Mouse (Mus musculus): Measurements from ENCODE around the gene Lrrc19. TPM values are rescaled to one million over a fixed set of nuclear protein-coding genes. Genes with fewer than 3 reads are reported as not detected.
"Not testable (repeated sequence)": the region's sequence is repeated elsewhere in the genome, so short reads cannot be mapped to it uniquely, and the experiment has no call there.

Gene Lrrc19
- not detected for total RNA-seq (2021)
- long read RNA-seq, experiment 1, partial matches to known transcripts: 0 of 1 reads
- long read RNA-seq, experiment 1, other reads (novel, unspliced or antisense): 1 of 1 reads
- long read RNA-seq, experiment 2: 0 reads

DNA sequence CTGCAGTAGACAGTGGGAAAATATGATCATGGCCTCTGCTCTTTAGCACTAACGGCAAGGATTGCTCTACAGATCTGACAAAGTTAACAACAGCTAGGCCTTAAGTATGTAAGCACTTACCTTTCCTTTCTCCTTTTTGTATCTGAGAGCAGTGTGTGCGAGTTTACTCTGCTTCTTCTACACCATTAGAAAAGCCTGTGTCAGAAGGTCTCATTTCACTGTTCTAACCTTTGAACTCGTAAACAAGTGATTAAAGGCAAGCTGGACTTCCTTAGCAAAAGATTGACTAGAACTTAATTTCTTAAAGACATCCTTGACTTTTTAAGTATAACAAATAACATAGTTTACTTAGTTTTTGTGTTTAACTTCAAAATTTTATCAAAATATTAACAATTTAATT, at the start of gene Lrrc19:
TSS of gene Lrrc19 (minus strand) at position 225 of the 400 bp plus-strand sequence.
- Histone ChIP-seq H3K27ac (no peak within 1 kb of the TSS), H3K4me3 (no peak within 1 kb of the TSS)
- no peak for DNase-seq (ENCODE audit: extremely low spot score in 1 of 2, low spot score in 2 of 2)
- intact Hi-C loops (cut with DNase I): no loop called here
- no peak for TF ChIP-seq CTCF (IDR thresholded peaks at IDR 0.05)

DNA sequence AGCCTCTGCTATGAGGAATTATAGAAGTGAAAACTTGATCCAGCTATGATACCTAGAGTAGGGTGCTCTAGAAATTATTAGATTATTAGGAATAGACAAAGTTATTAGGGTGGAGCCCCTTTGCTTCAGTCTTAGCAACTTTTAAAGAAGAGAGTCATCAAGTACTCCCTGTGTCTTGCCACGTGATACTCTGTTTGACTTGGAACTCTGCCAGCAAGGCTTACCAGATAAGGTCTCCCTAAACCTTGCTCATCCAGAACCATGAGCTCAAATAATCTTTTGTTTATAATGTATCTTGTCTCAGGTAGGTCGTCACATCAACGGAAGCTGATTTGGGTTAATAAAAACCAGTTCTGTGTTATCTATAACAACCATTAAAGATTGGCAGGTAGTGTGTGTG, 46.4 kb upstream of the Lrrc19 start:
- intact Hi-C loops (cut with DNase I): no loop called here
- DNase-seq (ENCODE audit: extremely low spot score in 1 of 2, low spot score in 2 of 2): no peak
- Histone ChIP-seq H3K4me3 (no peak overlapping the region), H3K27ac (no peak overlapping the region)
- no peak for TF ChIP-seq CTCF (IDR thresholded peaks at IDR 0.05)

DNA sequence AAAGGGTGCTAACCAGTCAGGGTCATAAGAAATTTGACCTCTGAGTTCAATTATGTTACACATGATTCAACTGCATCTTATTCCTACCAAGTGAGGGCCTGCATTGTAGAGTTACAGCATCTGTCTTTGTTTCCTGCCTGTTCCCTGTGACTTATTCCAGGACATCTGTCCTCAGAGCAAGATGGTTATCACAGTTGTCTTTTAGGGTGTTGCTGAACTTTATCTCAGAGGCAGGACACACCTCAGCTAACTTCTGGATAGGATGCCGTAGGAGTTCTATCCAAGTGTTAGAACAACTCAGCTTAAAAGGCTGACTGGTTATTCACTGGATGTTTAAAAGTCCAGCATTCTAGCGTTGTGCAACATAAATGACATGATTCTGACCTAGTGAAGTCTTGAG, 42.2 kb upstream of the Lrrc19 start:
- Histone ChIP-seq H3K4me3 (no peak overlapping the region), H3K27ac (no peak overlapping the region)
- intact Hi-C loops (cut with DNase I): no loop called here
- no peak for DNase-seq (ENCODE audit: extremely low spot score in 1 of 2, low spot score in 2 of 2)
- TF ChIP-seq CTCF (IDR thresholded peaks at IDR 0.05): no peak

DNA sequence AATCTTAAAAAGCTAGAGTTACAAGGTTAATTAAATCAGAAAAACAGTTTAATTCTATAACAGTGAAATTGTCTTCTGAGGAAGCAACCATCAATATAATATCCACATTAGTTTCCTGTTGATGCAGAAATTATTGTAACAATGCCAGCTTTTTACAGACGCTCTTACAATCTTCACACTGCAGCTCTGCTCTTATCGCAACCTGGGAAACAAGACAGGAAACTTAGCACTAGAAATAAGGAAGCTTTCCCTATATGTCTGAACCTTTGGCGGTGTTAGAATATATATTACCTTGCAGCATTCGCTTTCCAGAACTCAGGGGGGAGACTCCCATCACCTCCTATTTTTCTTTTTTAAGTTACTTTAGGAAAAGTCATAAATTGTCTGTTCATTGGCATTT, 41.1 kb upstream of the Lrrc19 start:
- no peak for DNase-seq (ENCODE audit: extremely low spot score in 1 of 2, low spot score in 2 of 2)
- intact Hi-C loops (cut with DNase I): no loop called here
- no peak overlapping the region for H3K4me3 ChIP-seq
- no peak for TF ChIP-seq CTCF (IDR thresholded peaks at IDR 0.05)
- no peak overlapping the region for H3K27ac ChIP-seq

DNA sequence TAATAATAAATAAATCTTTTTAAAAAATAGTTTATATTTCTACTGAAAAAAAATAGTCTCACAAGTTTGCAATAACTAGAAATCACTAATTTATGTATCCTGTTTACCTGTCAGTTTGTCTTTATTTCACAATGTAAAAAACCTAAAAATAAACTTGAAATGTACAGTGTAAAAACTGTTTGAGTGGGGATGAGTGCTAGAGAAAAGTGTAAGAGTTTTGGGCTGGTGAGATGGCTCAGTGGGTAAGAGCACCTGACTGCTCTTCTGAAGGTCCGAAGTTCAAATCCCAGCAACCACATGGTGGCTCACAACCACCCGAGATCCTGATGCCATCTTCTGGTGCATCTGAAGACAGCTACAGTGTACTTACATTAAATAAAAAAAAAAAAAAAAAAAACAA, 39.9 kb upstream of the Lrrc19 start:
- intact Hi-C loops (cut with DNase I); H3K27ac ChIP-seq; DNase-seq (ENCODE audit: extremely low spot score in 1 of 2, low spot score in 2 of 2); H3K4me3 ChIP-seq: not testable (repeated sequence)

DNA sequence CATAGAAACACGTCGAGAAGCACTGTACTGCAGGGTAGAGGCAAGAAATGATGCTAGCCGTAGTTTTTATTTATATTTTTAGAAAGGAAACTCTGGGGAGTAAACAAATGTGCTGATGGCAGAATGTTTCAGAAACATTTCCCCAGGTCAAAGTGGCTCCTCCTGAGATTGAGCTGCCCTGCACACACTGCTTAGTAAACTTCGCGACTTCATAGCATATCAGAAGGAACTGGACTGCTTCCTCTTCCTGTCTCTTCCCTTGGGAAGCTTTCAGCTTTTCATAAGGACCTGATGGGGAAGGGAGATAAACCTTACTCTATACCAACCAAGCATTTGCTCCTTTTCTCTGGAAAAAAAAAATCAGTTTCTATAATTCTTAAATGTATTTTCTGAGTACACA, 33.4 kb upstream of the Lrrc19 start:
- no peak for DNase-seq (ENCODE audit: extremely low spot score in 1 of 2, low spot score in 2 of 2)
- Histone ChIP-seq H3K4me3 (no peak overlapping the region), H3K27ac (no peak overlapping the region)
- TF ChIP-seq CTCF (IDR thresholded peaks at IDR 0.05): no peak
- intact Hi-C loops (cut with DNase I): no loop called here

DNA sequence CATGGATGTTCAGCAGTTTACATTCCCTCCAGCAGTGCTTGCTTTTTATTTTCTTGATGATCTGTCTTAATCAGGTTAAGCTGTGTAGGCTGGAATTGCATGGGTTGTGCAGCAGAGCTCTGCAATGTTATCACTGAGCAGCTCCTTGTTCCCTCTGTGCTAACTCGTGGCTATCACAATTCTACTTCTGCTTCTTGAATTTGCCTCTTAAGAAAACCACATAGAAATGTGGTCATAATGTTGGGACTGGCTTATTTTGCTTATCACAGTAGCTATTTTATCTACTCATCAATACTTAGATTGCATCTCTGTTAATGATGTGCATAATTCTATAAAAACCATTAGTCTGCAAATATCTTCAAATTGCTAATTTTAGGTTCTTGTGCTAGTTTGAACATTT, 32.1 kb upstream of the Lrrc19 start:
- no peak for DNase-seq (ENCODE audit: extremely low spot score in 1 of 2, low spot score in 2 of 2)
- intact Hi-C loops (cut with DNase I): no loop called here
- H3K27ac ChIP-seq: no peak overlapping the region
- no peak for TF ChIP-seq CTCF (IDR thresholded peaks at IDR 0.05)
- H3K4me3 ChIP-seq: no peak overlapping the region

DNA sequence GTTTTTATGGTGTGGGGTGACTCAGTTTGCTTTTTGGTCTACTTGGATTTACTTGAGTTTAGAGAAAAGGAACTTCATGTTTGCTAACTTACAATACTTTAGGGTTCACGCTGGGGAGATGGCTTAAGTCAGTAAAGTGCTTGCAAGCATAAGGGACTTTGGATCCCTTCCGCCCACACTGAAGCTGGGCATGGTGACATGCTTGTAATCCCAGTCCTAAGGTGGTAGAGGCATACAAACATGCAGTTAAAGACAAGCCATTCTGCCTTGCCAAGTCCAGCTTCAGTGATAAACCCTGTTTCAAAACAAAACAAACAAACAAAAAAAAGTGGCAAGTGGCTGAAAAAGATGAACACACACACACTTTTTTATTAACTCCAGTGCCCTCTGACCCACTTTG, 31.2 kb upstream of the Lrrc19 start:
- no peak overlapping the region for H3K4me3 ChIP-seq

DNA sequence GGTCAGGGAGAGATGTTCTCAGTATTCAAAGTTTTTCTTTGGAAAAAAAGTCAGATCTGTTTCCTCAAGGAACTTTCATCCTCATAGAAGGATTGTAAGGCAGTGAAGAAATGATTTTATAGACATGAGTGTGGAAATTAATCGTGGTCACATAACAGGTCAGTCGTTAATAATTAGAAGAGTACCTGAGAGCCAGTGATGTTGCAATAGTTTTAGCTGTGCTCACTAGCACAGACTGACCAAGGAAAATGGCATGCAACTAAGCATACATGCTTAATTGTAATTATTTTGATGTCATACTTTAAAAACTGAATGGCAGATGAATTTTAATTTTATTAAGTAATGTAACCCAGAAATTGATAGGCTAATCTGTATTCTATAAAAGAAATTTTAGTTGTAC, 30.7 kb upstream of the Lrrc19 start:
- intact Hi-C loops (cut with DNase I): no loop called here
- TF ChIP-seq CTCF (IDR thresholded peaks at IDR 0.05): no peak
- H3K27ac ChIP-seq: no peak overlapping the region
- DNase-seq (ENCODE audit: extremely low spot score in 1 of 2, low spot score in 2 of 2): no peak
- no peak overlapping the region for H3K4me3 ChIP-seq

More for the DNA sequence above, 31.2 kb upstream of the Lrrc19 start:
- intact Hi-C loops (cut with DNase I): no loop called here
- TF ChIP-seq CTCF (IDR thresholded peaks at IDR 0.05): no peak
- H3K27ac ChIP-seq: no peak overlapping the region
- no peak for DNase-seq (ENCODE audit: extremely low spot score in 1 of 2, low spot score in 2 of 2)

DNA sequence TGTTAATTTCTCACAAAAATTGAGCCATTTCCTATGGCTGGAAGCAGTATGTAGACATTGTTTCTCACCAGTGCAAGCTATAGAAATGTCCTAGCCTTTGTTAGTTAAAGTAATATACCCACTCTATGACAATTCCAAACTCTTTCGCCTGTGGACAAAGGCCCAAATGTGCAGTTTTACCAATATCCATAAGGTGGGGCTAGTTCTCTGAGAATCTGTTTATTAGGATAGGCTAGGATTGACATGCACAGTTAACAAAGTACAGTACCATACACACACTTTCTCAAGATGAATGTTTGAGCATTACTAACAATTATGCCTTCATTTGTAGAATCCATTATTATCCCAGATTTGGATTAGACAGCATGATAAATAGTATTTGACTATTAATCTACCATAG, 19.8 kb upstream of the Lrrc19 start:
- H3K4me3 ChIP-seq: no peak overlapping the region
- H3K27ac ChIP-seq: no peak overlapping the region
- TF ChIP-seq CTCF (IDR thresholded peaks at IDR 0.05): peak; percentile 64
- DNase-seq (ENCODE audit: extremely low spot score in 1 of 2, low spot score in 2 of 2): no peak
- intact Hi-C loops (cut with DNase I): loop anchor here (5.0 to 10.0 kb wide), 3 partner anchors 233 to 1255 kb away; no protein-coding TSS in a partner anchor

DNA sequence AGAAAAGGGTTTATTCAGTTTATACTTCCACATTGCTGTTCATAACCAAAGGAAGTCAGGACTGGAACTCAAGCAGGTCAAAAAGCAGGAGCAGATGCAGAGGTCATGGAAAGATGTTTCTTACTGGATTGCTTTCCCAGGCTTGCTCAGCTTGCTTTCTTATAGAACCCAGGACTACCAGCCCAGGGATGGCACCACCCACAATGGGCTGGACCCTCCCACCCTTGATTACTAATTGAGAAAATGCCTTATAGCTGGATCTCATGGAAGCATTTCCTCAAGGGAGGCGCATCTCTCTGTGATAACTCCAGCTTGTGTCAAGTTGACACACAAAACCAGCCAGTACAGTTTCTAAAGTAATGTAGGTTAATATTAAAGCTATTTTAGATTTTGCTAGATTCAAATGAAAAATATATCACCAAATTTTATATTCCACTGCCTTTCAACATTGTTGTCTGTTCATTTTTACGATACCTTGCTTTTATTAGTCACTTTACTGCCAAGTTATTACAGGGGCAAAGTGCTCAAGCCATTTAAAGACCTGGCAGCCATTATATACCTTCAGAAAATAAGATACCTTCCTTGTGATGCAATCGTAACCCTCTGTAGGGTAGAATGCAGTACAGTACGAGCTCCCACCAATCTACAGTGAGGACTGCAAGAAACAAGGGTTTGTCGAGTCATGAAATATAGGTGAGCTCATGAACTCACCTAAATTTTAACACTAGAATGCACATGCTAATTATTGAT, 657 bp upstream of the Lrrc19 start:
- DNase-seq (ENCODE audit: extremely low spot score in 1 of 2, low spot score in 2 of 2); intact Hi-C loops (cut with DNase I); H3K4me3 ChIP-seq; H3K27ac ChIP-seq: not testable (repeated sequence)

DNA sequence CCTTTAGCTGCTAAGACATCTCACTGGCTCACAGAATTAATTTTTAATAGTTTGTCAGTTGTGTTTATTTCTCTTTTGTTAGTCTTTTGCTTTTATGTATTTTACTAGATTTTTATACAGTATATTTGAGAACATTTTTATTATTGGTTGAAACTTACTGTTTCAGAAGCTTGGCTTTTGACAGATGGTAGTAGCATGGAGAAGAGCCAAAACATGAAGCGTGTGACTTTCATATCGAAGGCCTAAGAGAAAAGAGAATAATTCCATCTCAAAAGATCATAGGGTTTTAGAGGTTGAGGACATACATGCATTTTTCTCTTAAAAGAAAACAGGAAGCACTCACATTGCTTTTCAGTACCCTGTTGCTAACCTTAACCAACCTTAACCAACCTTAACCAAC, 6.8 kb downstream of the Lrrc19 start:
- no peak for TF ChIP-seq CTCF (IDR thresholded peaks at IDR 0.05)
- intact Hi-C loops (cut with DNase I): no loop called here
- DNase-seq (ENCODE audit: extremely low spot score in 1 of 2, low spot score in 2 of 2): no peak
- Histone ChIP-seq H3K27ac (no peak overlapping the region), H3K4me3 (no peak overlapping the region)

DNA sequence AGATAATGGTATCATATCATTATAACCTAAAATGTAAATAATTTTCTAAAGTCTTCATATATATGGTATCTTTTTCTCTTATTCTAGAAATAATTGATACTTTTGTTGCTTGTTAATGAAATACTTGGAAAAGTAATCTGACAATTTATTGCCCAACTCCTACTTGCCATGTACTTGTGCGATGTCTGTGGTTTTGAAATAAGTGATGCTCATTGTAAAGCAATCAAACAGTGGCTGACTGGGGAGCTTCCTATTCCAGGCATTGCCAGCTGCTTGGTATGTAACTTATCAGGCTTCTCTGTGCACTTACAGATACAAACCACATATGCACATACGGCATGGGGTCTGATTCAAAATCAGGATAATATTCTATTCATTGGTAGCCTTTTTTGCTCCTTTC, 29.9 kb downstream of the Lrrc19 start:
- intact Hi-C loops (cut with DNase I): no loop called here
- TF ChIP-seq CTCF (IDR thresholded peaks at IDR 0.05): no peak
- no peak for DNase-seq (ENCODE audit: extremely low spot score in 1 of 2, low spot score in 2 of 2)

More for the DNA sequence above, 29.9 kb downstream of the Lrrc19 start:
- no peak overlapping the region for H3K27ac ChIP-seq
- no peak overlapping the region for H3K4me3 ChIP-seq
